Mouse (Mus musculus): ENCODE measurements around the gene Atxn10. TPM values are rescaled to one million over a fixed set of nuclear protein-coding genes. Genes with fewer than 3 reads are reported as not detected.

Gene Atxn10
- 336 and 343 TPM in 2 replicates for polyA plus RNA-seq (2015; fragmentation: Nextera tagmentation; extraction: Ambion mirVana)

DNA sequence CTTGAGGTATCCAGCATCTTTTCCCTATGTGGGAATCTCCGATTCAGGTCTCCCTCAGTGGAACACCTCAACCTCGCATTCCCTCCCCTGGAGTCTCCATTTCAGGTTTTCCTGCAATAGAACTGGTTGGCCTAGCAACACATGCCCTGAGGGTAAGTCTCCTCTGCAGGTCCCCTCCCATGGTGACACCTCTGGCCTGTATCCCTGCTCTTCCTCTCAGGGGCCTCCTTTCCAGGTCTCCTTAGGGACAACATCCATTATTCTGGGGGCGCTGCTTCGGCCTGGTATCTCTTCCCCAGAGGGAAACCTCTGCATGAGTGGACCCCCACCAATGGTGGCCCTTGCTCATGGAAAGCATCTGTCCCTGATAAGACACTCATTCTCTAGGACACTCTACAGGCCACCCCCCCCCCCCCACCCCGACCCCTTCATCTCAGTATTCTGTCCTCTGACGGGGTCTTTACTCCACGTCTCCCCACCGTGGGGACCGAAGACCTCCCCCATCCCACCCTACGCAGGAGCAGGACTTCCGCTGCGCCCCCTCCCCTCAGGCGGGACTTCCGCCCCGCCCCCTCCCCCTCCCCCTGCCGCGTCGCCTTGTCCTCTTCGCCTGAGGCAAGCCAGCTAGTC, at the start of gene Atxn10:
Gene Atxn10 (plus strand): TSS at position 575 of the 630 bp plus-strand sequence.
- no peaks in the 10 kb centered on the region for H3K9me3 ChIP-seq
- peak within 1 kb of the TSS; percentile 95 for H3K4me3 ChIP-seq
- WGBS = 7% methylated on average over 18 of the region's 19 CpGs
- peak within 1 kb of the TSS; percentile 94 for H3K9ac ChIP-seq
- no peak for ATAC-seq (ENCODE audit: insufficient number of reproducible peaks, insufficient read depth, low FRiP score, low TSS enrichment, low read depth)
- H3K27ac ChIP-seq = peak within 1 kb of the TSS; percentile 97
- H3K4me2 ChIP-seq = peak within 1 kb of the TSS; percentile 81
- H3K27me3 ChIP-seq = no peaks in the 10 kb centered on the region
- H3K4me1 ChIP-seq = peaks cover 23% of the 10 kb centered on the region
- no peaks in the 10 kb centered on the region for H3K36me3 ChIP-seq

DNA sequence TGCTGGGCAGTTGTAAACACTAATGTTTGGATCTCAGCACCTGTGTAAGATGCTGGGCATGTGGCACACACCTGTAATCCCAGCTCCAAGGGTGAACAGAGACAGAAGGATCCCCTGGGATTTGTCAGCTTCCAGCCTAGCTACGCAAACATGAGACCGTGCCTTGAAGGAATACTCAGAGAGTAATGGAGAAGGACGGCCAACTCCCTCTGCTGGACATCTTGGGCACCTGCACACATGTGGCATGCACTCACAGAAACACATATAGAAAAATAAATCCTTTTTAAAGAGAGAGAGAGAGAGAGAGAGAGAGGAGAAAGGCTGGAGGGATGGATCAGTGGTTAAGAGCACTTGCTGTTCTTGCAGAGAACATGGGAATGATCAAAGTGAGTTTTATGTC, 41.4 kb upstream of the Atxn10 start:
- 71% methylated on average over 3 of the region's 3 CpGs for WGBS
- H3K4me3 ChIP-seq = no peak overlapping the region
- ATAC-seq (ENCODE audit: insufficient number of reproducible peaks, insufficient read depth, low FRiP score, low TSS enrichment, low read depth) = no peak

DNA sequence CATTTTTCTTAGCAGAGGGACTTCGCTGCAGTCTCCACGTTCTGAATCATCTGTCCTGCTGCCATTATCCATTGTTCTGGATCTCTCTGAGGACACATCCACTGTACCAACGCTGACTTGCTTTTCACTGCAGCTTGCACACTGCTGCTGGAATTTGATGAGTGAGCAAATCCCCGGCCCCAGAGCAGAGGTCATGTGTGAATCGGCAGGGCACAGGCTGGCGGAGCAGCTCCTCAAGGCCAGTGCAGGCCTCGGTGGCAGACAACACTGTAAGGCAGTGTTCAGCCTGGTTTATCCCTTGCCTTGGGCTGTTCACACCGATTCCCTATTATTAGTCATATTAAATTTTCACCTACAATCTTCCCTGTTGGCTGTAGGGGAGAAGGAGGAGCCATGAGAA, 40.5 kb upstream of the Atxn10 start:
- WGBS = 44% methylated on average over 8 of the region's 8 CpGs
- no peaks in the 10 kb centered on the region for H3K36me3 ChIP-seq
- H3K4me1 ChIP-seq = peaks cover 33% of the 10 kb centered on the region
- peak overlapping the region; percentile 57 for H3K27ac ChIP-seq
- no peaks in the 10 kb centered on the region for H3K27me3 ChIP-seq
- H3K4me3 ChIP-seq = no peak overlapping the region
- no peak for ATAC-seq (ENCODE audit: insufficient number of reproducible peaks, insufficient read depth, low FRiP score, low TSS enrichment, low read depth)
- H3K9me3 ChIP-seq = no peaks in the 10 kb centered on the region
- H3K4me2 ChIP-seq = no peak overlapping the region
- H3K9ac ChIP-seq = no peak overlapping the region

More for the DNA sequence above, 41.4 kb upstream of the Atxn10 start:
- Histone ChIP-seq H3K27ac (no peak overlapping the region), H3K4me2 (no peak overlapping the region), H3K4me1 (peaks cover 33% of the 10 kb centered on the region), H3K27me3 (no peaks in the 10 kb centered on the region), H3K36me3 (no peaks in the 10 kb centered on the region), H3K9me3 (no peaks in the 10 kb centered on the region), H3K9ac (no peak overlapping the region)

DNA sequence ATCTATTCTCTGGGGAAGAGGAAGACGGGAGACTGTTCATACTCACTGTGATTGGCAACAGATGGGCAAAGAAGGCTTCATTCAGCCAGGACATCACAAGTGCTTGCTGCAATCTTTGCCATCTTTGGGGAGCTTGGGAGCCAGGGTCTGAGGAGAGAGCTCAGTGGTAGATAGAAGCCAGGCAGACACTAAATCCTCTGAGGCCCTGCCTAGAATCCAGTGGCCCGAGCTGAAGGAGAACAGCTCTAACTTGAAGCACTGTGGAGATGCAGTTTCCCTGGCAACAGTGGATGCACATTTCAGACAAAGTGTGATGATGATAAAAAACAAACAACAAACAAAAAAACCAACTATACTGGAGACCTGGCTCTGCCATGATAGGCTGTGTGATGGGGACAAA, 40.1 kb upstream of the Atxn10 start:
- peaks cover 33% of the 10 kb centered on the region for H3K4me1 ChIP-seq
- H3K4me3 ChIP-seq = no peak overlapping the region
- H3K9me3 ChIP-seq = no peaks in the 10 kb centered on the region
- no peak overlapping the region for H3K4me2 ChIP-seq
- H3K36me3 ChIP-seq = no peaks in the 10 kb centered on the region
- H3K9ac ChIP-seq = no peak overlapping the region
- no peak for ATAC-seq (ENCODE audit: insufficient number of reproducible peaks, insufficient read depth, low FRiP score, low TSS enrichment, low read depth)
- WGBS = 26% methylated on average over 2 of the region's 2 CpGs
- H3K27ac ChIP-seq = peak overlapping the region; percentile 57; the same call in 1 of the 2 replicates
- no peaks in the 10 kb centered on the region for H3K27me3 ChIP-seq

- Histone ChIP-seq H3K9me3 (no peaks in the 10 kb centered on the region), H3K36me3 (no peaks in the 10 kb centered on the region), H3K27me3 (no peaks in the 10 kb centered on the region), H3K4me3 (no peak overlapping the region), H3K4me2 (no peak overlapping the region), H3K4me1 (peaks cover 33% of the 10 kb centered on the region), H3K27ac (no peak overlapping the region), H3K9ac (no peak overlapping the region)
- WGBS = 84% methylated on average over 3 of the region's 3 CpGs
- no peak for ATAC-seq (ENCODE audit: insufficient number of reproducible peaks, insufficient read depth, low FRiP score, low TSS enrichment, low read depth)
These were observed 39.5 kb upstream of the Atxn10 start for GRCm38 (mm10) chr15:85296538-85296937.

DNA sequence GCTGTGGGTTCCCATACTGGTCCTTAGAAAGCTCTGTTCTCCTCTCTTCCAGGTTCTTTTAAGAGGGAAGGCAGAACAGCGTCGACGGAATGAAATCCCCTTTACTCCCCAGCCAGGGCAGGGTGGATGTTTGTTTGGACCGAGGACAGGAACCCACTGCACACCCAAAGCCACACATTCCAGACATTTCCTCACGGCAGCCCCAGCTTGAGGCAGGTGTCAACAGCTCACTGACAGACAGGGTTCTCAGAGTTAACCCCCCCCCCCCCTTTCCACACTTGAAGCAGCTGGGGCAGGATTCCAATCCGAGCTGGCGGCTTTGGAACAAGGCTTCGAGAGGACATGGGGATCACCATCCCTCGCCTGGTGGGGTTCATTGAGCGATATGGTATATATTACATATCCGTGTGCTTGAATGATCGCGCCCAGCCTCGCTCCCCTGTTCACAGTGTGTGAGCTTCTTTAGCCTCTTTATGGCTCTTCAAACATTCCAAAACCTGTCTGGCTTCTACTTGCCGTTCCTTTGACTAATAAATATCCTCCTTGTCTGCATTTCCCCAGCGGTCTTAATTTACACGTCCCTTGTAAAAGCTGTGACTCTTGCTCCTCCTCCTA, 37.8 kb upstream of the Atxn10 start:
- 42% methylated on average over 17 of the region's 17 CpGs for WGBS
- no peaks in the 10 kb centered on the region for H3K9me3 ChIP-seq
- peak overlapping the region; percentile 48 for H3K27ac ChIP-seq
- no peak overlapping the region for H3K4me3 ChIP-seq
- H3K36me3 ChIP-seq = no peaks in the 10 kb centered on the region
- ATAC-seq (ENCODE audit: insufficient number of reproducible peaks, insufficient read depth, low FRiP score, low TSS enrichment, low read depth) = no peak
- no peaks in the 10 kb centered on the region for H3K27me3 ChIP-seq
- peak overlapping the region; percentile 12 for H3K4me2 ChIP-seq
- no peak overlapping the region; the same call in 1 of the 2 replicates for H3K9ac ChIP-seq
- peaks cover 33% of the 10 kb centered on the region for H3K4me1 ChIP-seq

DNA sequence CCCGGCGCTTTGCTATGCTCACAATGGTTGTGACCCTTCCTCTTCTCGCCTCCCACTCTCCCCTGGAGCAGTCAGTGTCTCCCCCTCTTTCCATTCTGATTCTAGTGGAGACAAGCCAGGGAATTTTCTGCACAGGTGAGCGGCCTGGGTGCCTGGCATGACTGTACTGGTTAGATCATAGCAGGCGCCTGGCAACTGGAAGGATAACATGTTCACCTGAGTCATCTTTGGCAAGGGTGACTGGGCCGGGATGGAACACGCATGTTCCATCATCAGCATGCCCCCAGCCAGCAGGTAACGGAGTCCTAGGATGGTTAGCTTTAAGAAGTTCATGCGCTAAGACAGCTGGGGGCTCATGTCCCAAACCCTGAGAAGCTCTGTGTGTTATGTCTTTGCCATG, 37.1 kb upstream of the Atxn10 start:
- WGBS = 81% methylated on average over 9 of the region's 9 CpGs
- no peak overlapping the region for H3K4me2 ChIP-seq
- H3K4me3 ChIP-seq = no peak overlapping the region
- ATAC-seq (ENCODE audit: insufficient number of reproducible peaks, insufficient read depth, low FRiP score, low TSS enrichment, low read depth) = no peak
- peaks cover 33% of the 10 kb centered on the region for H3K4me1 ChIP-seq
- H3K27me3 ChIP-seq = no peaks in the 10 kb centered on the region
- H3K9ac ChIP-seq = 0 out of 2 replicates have a peak overlapping the region, but pooled peaks have one; percentile 6
- peak overlapping the region; percentile 17; the same call in 1 of the 2 replicates for H3K27ac ChIP-seq
- peaks cover 1% of the 10 kb centered on the region; the same call in 1 of the 2 replicates for H3K9me3 ChIP-seq
- H3K36me3 ChIP-seq = no peaks in the 10 kb centered on the region

GRCm38 (mm10) chr15:85303241-85303640, 32.8 kb upstream of the Atxn10 start:
- H3K36me3 ChIP-seq = no peaks in the 10 kb centered on the region
- peaks cover 5% of the 10 kb centered on the region; the same call in 1 of the 2 replicates for H3K9me3 ChIP-seq
- no peak for ATAC-seq (ENCODE audit: insufficient number of reproducible peaks, insufficient read depth, low FRiP score, low TSS enrichment, low read depth)
- 64% methylated on average over 4 of the region's 4 CpGs for WGBS
- no peak overlapping the region for H3K27ac ChIP-seq
- no peak overlapping the region for H3K4me3 ChIP-seq
- peaks cover 10% of the 10 kb centered on the region for H3K4me1 ChIP-seq
- H3K27me3 ChIP-seq = no peaks in the 10 kb centered on the region
- H3K9ac ChIP-seq = no peak overlapping the region
- H3K4me2 ChIP-seq = no peak overlapping the region

GRCm38 (mm10) chr15:85303976-85304375, 32.1 kb upstream of the Atxn10 start:
- WGBS = 85% methylated on average over 4 of the region's 4 CpGs
- H3K9me3 ChIP-seq = peaks cover 5% of the 10 kb centered on the region; the same call in 1 of the 2 replicates

DNA sequence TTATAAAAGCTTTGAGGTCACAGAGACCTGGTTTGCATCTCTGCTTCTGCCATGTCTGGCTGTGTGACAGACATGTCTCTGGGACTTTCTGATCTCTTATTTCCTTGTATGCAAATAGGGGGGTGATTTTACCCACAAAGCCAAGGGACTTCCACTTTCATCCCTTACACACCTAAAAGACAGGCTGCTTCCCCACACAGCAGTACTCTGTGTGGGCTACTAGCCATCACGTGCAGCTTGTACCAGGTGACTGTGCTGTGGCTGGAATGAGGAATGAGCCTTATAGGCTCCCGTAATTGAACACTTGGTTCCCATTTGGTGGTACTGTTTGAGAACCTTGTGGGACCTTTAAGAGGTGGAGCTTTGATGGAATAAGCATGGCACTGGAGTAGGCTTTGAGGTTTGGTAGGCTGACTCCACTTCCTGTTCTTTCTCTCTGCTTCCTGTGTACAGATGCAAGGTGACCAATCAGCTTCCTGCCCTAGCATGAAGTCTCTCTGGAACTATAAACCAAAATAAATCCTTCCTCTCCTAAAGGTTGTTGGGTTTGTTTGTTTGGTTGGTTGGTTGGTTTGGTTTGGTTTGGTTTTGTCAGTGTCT, 28.9 kb upstream of the Atxn10 start:
- no peak for ATAC-seq (ENCODE audit: insufficient number of reproducible peaks, insufficient read depth, low FRiP score, low TSS enrichment, low read depth)
- no peak overlapping the region for H3K9ac ChIP-seq
- no peak overlapping the region for H3K27ac ChIP-seq
- H3K4me1 ChIP-seq = no peaks in the 10 kb centered on the region; the same call in 1 of the 2 replicates
- H3K27me3 ChIP-seq = no peaks in the 10 kb centered on the region
- no peaks in the 10 kb centered on the region for H3K36me3 ChIP-seq
- no peak overlapping the region for H3K4me2 ChIP-seq
- no peak overlapping the region for H3K4me3 ChIP-seq
- 83% methylated on average over 2 of the region's 2 CpGs for WGBS
- peaks cover 5% of the 10 kb centered on the region; the same call in 1 of the 2 replicates for H3K9me3 ChIP-seq

More at GRCm38 (mm10) chr15:85303976-85304375, 32.1 kb upstream of the Atxn10 start:
- peaks cover 2% of the 10 kb centered on the region for H3K4me1 ChIP-seq
- no peak overlapping the region for H3K4me3 ChIP-seq
- ATAC-seq (ENCODE audit: insufficient number of reproducible peaks, insufficient read depth, low FRiP score, low TSS enrichment, low read depth) = no peak
- H3K27me3 ChIP-seq = no peaks in the 10 kb centered on the region
- no peak overlapping the region for H3K9ac ChIP-seq
- no peak overlapping the region for H3K27ac ChIP-seq
- no peak overlapping the region for H3K4me2 ChIP-seq
- no peaks in the 10 kb centered on the region for H3K36me3 ChIP-seq

DNA sequence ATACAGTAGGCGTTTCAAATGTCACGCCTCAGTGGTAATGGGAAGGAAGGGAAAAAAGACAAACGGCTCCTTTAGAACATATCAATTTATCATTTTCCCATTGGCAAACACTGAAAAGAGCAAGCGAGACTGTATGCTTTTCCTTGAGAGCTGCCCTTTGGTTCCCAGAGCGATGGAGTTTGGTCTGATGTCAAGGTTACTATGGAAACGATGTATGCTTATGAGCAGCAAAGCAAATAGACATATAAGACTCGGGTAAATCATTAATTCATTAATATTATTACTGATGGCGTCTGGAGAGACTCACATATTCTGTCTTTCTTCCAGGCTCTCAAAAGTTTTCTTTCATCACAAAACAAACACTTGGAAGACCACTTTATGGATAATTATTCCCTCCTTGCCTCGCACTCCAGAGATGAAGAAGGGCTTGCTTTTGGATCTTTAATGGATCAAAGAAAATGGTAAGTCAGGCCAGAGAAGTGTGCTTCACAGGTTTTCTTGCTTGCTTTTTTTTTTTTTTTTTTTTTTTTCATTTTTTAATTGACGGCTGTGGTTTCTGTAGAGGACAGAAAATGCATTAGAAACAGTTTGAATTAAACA, 24.9 kb upstream of the Atxn10 start:
- no peak overlapping the region for H3K4me2 ChIP-seq
- no peaks in the 10 kb centered on the region for H3K36me3 ChIP-seq
- H3K9me3 ChIP-seq = no peaks in the 10 kb centered on the region
- 76% methylated on average over 10 of the region's 10 CpGs for whole genome bisulfite sequencing
- no peak for ATAC-seq (ENCODE audit: insufficient number of reproducible peaks, insufficient read depth, low FRiP score, low TSS enrichment, low read depth)
- no peak overlapping the region for H3K4me3 ChIP-seq
- no peak overlapping the region for H3K27ac ChIP-seq
- H3K27me3 ChIP-seq = no peaks in the 10 kb centered on the region
- peaks cover 3% of the 10 kb centered on the region; the same call in 1 of the 2 replicates for H3K4me1 ChIP-seq
- no peak overlapping the region for H3K9ac ChIP-seq

Data from embryonic facial prominence, embryonic 13.5 days (tissue).